Mouse (Mus musculus) thymus, adult 2 months (tissue): Measurements from ENCODE around the gene Npas2.

ENCODE experiments used
- CTCF ChIP-seq: fragments of 200-500 bp; IDR thresholded peaks from 2 replicates; pipeline ENCODE4 v1.5.1; 2012; ENCODE audit warnings: mild to moderate bottlenecking, control low read depth, low read length, moderate library complexity, borderline replicate concordance; ENCODE audit not compliant: control insufficient read depth, poor library complexity, insufficient read depth; ENCODE audit errors: extremely low read depth
- POLR2A ChIP-seq: fragments of 200-500 bp; IDR thresholded peaks from 2 replicates; pipeline ENCODE4 v1.6.1; 2012; ENCODE audit warnings: mild to moderate bottlenecking, low read length, control low read depth, moderate library complexity; ENCODE audit not compliant: control insufficient read depth, poor library complexity, insufficient read depth; ENCODE audit errors: extremely low read depth

GRCm38 (mm10) chr1:39251679-39252078 is 58.1 kb downstream of the Npas2 start:
- no peak for TF ChIP-seq CTCF
- TF ChIP-seq POLR2A: no peak
